Mouse (Mus musculus) left cerebral cortex, adult 18-20 months (tissue): Measurements from ENCODE around the gene Smim8. TPM values are rescaled to one million over a fixed set of nuclear protein-coding genes. Genes with fewer than 3 reads are reported as not detected.

Source experiments
- DNase-seq, 2 experiments: peaks; one replicate each; pipeline ENCODE4 v3.0.0; 2021 to 2022; ENCODE audit warnings: low spot score in 2 of 2, mixed read lengths in 1 of 2
- total RNA-seq, 2 experiments: library from RNA; stranded (reverse); gene quantifications; 2 replicates each; pipeline ENCODE4 v1.2.3; 2021

The Smim8 gene
- total RNA-seq, 2 experiments from 2014 or later = 21.3 to 22.1 TPM

DNA sequence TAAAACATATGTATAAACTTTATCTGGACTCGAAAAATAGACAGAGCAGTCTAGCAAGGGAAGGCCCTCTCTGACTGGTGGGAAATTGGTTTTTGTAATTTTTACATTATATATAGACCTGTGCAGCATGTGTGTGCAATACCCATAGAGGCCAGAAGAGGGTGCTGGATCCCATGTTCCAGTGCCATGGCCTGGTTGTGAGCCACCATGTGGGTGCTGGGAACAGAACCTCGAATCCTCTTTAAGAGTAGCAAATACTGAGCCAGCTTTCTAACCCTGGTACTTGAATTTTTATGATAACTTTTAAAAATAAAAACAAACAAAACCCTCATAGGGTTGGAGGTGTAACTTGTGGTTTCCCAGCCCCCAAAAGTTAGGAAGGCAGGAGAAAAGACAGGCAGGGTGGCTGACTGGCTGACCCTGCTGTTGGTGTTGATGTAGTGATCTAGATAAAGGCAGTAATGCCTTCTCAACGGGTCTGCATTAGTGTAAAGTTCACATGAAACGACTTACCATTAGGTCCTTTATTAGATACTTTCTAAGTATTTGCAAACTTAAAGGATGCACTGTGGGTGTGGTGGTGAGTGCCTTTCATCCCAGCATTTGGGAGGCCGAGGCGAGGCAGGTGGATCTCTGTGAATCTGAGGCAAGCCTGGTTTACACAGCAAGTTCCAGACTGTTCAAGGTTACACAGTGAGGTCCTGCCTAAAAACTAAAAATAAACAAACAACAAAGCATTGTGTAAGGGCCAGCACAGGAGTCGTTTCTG is 57.9 kb downstream of the Smim8 start:
- DNase-seq = no peak

DNA sequence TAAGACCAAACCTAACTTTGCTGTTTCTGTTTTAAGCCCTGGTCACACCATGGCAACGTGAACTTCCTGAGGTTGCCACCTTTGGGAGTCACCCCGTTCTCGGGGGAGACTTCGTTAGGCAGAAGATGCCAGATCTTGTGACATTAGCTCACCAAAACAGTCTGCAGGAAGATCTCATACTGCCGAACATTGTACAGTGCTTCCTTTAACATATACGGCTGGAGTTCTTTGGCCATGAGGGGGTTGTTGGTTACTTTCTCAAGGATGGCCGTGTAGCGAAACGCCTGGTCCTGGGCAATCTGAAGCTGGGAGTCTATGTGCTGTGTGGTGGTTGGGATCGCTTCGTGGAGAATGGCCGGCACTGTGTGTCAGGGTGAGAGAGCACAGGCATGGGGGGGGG is 58.8 kb downstream of the Smim8 start:
- no peak for DNase-seq

Other genes with a start within 250 kb of the Smim8 start
- 100 to 1,000 TPM; 111 to 112 TPM for gene Akirin2, start 227.5 kb downstream of the Smim8 start, total RNA-seq
- 10 to 100 TPM; 37.0 to 42.5 TPM for gene Orc3, start 163.5 kb downstream of the Smim8 start, total RNA-seq
- 10 to 100 TPM; 21.4 to 23.5 TPM for gene Rars2, start 163.5 kb downstream of the Smim8 start, total RNA-seq
- gene Slc35a1, start 91.0 kb downstream of the Smim8 start, total RNA-seq = 10 to 100 TPM; 16.7 to 19.4 TPM
- 1 to 10 TPM; 1.5 to 2.0 TPM for gene Cfap206, start 48.2 kb downstream of the Smim8 start, total RNA-seq
- gene Gm136, start 22.2 kb downstream of the Smim8 start, total RNA-seq = not detected
- 10 to 100 TPM; 26.5 to 27.5 TPM for gene Zfp292, start 104.5 kb upstream of the Smim8 start, total RNA-seq
- gene Cga, start 115.4 kb upstream of the Smim8 start, total RNA-seq = not detected